Mouse (Mus musculus) C2C12 (cell line): ENCODE measurements around the gene Kirrel3. TPM values are rescaled to one million over a fixed set of nuclear protein-coding genes. Genes with fewer than 3 reads are reported as not detected.

Experiments used
- H3K27me3 ChIP-seq: one replicate; pipeline ENCODE4 v1.6.1; 2011; ENCODE audit not compliant: control insufficient read depth, insufficient read depth, insufficient read length
- H3K36me3 ChIP-seq: one replicate; pipeline ENCODE4 v1.6.1; 2011; ENCODE audit not compliant: control insufficient read depth, insufficient read depth
- H3K4me3 ChIP-seq: one replicate; pipeline ENCODE4 v1.5.1; 2011; ENCODE audit warnings: mild to moderate bottlenecking, control low read depth; ENCODE audit not compliant: poor library complexity, insufficient read depth, severe bottlenecking
- H3K79me2 ChIP-seq: one replicate; pipeline ENCODE4 v1.6.1; 2011; ENCODE audit not compliant: control insufficient read depth, insufficient read depth
- H3K79me3 ChIP-seq: one replicate; pipeline ENCODE4 v1.6.1; 2011; ENCODE audit warnings: low read depth, control low read depth
- H3ac ChIP-seq: one replicate; pipeline ENCODE3; 2011; ENCODE audit warnings: low read depth; ENCODE audit not compliant: control insufficient read depth, insufficient read length
- CEBPB ChIP-seq: IDR thresholded peaks from one replicate; pipeline ENCODE4 v1.6.1; 2011; ENCODE audit warnings: low read depth, mild to moderate bottlenecking, control low read depth, moderate library complexity
- CTCF ChIP-seq: IDR thresholded peaks from one replicate; pipeline ENCODE4 v1.5.1; 2011; ENCODE audit not compliant: control insufficient read depth, insufficient read depth, insufficient read length
- FOSL1 ChIP-seq: IDR thresholded peaks from one replicate; pipeline ENCODE4 v1.8.0; 2011; ENCODE audit warnings: mild to moderate bottlenecking, low read length; ENCODE audit not compliant: poor library complexity, insufficient read depth, severe bottlenecking
- MAX ChIP-seq: IDR thresholded peaks from one replicate; pipeline ENCODE4 v1.6.1; 2011; ENCODE audit warnings: mild to moderate bottlenecking, control low read depth
- MYOD1 ChIP-seq: IDR thresholded peaks from one replicate; pipeline ENCODE4 v1.6.1; 2011; ENCODE audit warnings: low read depth; ENCODE audit not compliant: control insufficient read depth, insufficient read length
- MYOG ChIP-seq: IDR thresholded peaks from one replicate; pipeline ENCODE4 v1.6.1; 2011; ENCODE audit not compliant: control insufficient read depth, insufficient read length; ENCODE audit errors: extremely low read depth
- USF1 ChIP-seq: IDR thresholded peaks from one replicate; pipeline ENCODE4 v1.6.1; 2011; ENCODE audit warnings: low read depth, mild to moderate bottlenecking, control low read depth, moderate library complexity
- polyA plus RNA-seq: library from polyadenylated mRNA; unstranded; fragments of >200 nt; fragmentation: generic; extraction: Trizol; gene quantifications from one replicate; pipeline ENCODE4 v1.2.1, GENCODE M21; 2012; ENCODE audit warnings: missing spikeins

Kirrel3 gene
- polyA plus RNA-seq, 1 experiment = 5.2 TPM

GRCm38 (mm10) chr9:34846440-34846839 lies 360.7 kb downstream of the Kirrel3 start:
- peaks cover 4% of the 10 kb centered on the region for H3K27me3 ChIP-seq
- TF ChIP-seq MYOD1 (no peak), FOSL1 (no peak), CTCF (no peak), MYOG (no peak), USF1 (no peak), MAX (no peak), CEBPB (no peak)
- H3K79me2 ChIP-seq = no peaks in the 10 kb centered on the region
- no peak overlapping the region for H3K4me3 ChIP-seq
- H3ac ChIP-seq = no peak overlapping the region
- H3K79me3 ChIP-seq = no peaks in the 10 kb centered on the region
- no peaks in the 10 kb centered on the region for H3K36me3 ChIP-seq

GRCm38 (mm10) chr9:34847664-34848063 lies 362.0 kb downstream of the Kirrel3 start:
- no peaks in the 10 kb centered on the region for H3K79me2 ChIP-seq
- no peak for TF ChIP-seq CEBPB
- peak; percentile 21 for TF ChIP-seq CTCF
- peaks cover 4% of the 10 kb centered on the region for H3K27me3 ChIP-seq
- H3K79me3 ChIP-seq = no peaks in the 10 kb centered on the region
- H3K4me3 ChIP-seq = no peak overlapping the region
- no peaks in the 10 kb centered on the region for H3K36me3 ChIP-seq
- H3ac ChIP-seq = no peak overlapping the region

- Histone ChIP-seq H3K79me3 (no peaks in the 10 kb centered on the region), H3K4me3 (no peak overlapping the region), H3K36me3 (no peaks in the 10 kb centered on the region), H3K79me2 (no peaks in the 10 kb centered on the region), H3K27me3 (no peaks in the 10 kb centered on the region), H3ac (no peak overlapping the region)
- TF ChIP-seq MYOD1 (no peak), CEBPB (no peak), MYOG (no peak), USF1 (no peak), MAX (no peak), FOSL1 (no peak), CTCF (no peak)
Observed at GRCm38 (mm10) chr9:34851136-34851535, 365.4 kb downstream of the Kirrel3 start.

- Histone ChIP-seq H3K4me3 (no peak overlapping the region), H3K36me3 (no peaks in the 10 kb centered on the region), H3ac (no peak overlapping the region), H3K79me3 (no peaks in the 10 kb centered on the region), H3K27me3 (no peaks in the 10 kb centered on the region), H3K79me2 (no peaks in the 10 kb centered on the region)
- no peak for TF ChIP-seq CEBPB
- no peak for TF ChIP-seq MYOG
- TF ChIP-seq MAX = no peak
- TF ChIP-seq FOSL1 = no peak
- TF ChIP-seq USF1 = no peak
- no peak for TF ChIP-seq CTCF
- TF ChIP-seq MYOD1 = no peak
Observed at GRCm38 (mm10) chr9:34857575-34857974, 371.9 kb downstream of the Kirrel3 start.

GRCm38 (mm10) chr9:34858071-34858470 lies 372.4 kb downstream of the Kirrel3 start:
- no peaks in the 10 kb centered on the region for H3K79me3 ChIP-seq
- no peaks in the 10 kb centered on the region for H3K79me2 ChIP-seq
- TF ChIP-seq MYOG = no peak
- TF ChIP-seq CEBPB = no peak
- no peak for TF ChIP-seq USF1
- no peak for TF ChIP-seq FOSL1
- H3ac ChIP-seq = no peak overlapping the region
- no peak overlapping the region for H3K4me3 ChIP-seq
- H3K36me3 ChIP-seq = no peaks in the 10 kb centered on the region
- H3K27me3 ChIP-seq = no peaks in the 10 kb centered on the region

- Histone ChIP-seq H3ac (no peak overlapping the region), H3K36me3 (no peaks in the 10 kb centered on the region), H3K79me2 (no peaks in the 10 kb centered on the region), H3K27me3 (no peaks in the 10 kb centered on the region), H3K4me3 (no peak overlapping the region), H3K79me3 (no peaks in the 10 kb centered on the region)
- no peak for TF ChIP-seq MYOG
- no peak for TF ChIP-seq MYOD1
- TF ChIP-seq MAX = no peak
- no peak for TF ChIP-seq CTCF
- TF ChIP-seq USF1 = no peak
- no peak for TF ChIP-seq FOSL1
- TF ChIP-seq CEBPB = no peak
Observed at GRCm38 (mm10) chr9:34860934-34861333, 375.2 kb downstream of the Kirrel3 start.

DNA sequence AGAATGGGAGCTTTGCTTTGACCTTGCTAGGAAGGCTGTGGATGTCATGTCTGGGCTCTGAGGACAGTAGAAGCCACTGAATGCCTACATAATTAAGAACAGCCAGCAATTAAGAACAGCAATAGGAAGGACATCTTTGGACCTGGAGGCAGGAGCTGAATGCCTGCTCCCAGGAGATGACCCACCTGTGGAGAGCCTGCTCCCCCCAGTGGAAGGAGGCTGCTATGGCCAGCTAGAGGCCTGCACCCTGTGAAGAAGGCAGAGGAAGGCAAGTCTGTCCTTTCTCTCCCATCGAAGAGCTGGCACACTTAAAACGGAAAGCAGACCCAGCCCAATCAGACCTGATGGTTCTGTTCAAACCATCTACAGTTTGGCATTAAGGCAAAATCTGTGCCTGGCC lies 376.1 kb downstream of the Kirrel3 start:
- Histone ChIP-seq H3K79me2 (no peaks in the 10 kb centered on the region), H3K79me3 (no peaks in the 10 kb centered on the region), H3K27me3 (no peaks in the 10 kb centered on the region), H3K4me3 (no peak overlapping the region), H3K36me3 (no peaks in the 10 kb centered on the region), H3ac (no peak overlapping the region)
- TF ChIP-seq FOSL1 (no peak), CTCF (peak; percentile 8), MYOG (no peak), MYOD1 (no peak), USF1 (no peak)
